Mouse (Mus musculus) cerebellum, adult 18-20 months (tissue): Measurements from ENCODE around the gene Rhox7b.
"Not testable (repeated sequence)": the region's sequence is repeated elsewhere in the genome, so short reads cannot be mapped to it uniquely, and the experiment has no call there.

Experiments used
- DNase-seq, 2 experiments: peaks; one replicate each; pipeline ENCODE4 v3.0.0; 2021

Rhox7b gene

GRCm38 (mm10) chrX:37897132-37897531 is at the start of gene Rhox7b:
Rhox7b (minus strand) TSS chrX:37897232.
- not testable (repeated sequence) for DNase-seq

GRCm38 (mm10) chrX:37916311-37916710 is 19.3 kb upstream of the Rhox7b start:
- DNase-seq, result no peak

- DNase-seq, result no peak
These were observed 11.5 kb upstream of the Rhox7b start for GRCm38 (mm10) chrX:37908581-37908980.

GRCm38 (mm10) chrX:37903727-37904126 is 6.7 kb upstream of the Rhox7b start:
- DNase-seq, result no peak

GRCm38 (mm10) chrX:37901670-37902069 is 4.6 kb upstream of the Rhox7b start, which contains the start of gene Rhox9:
Rhox9 (minus strand) TSS chrX:37901770.
- DNase-seq, result not testable (repeated sequence)

GRCm38 (mm10) chrX:37878844-37879243 is 18.2 kb downstream of the Rhox7b start, which contains the start of gene Rhox8:
Rhox8 (minus strand) TSS chrX:37878944.
- no peak for DNase-seq

- DNase-seq, result no peak
These were observed 25.4 kb downstream of the Rhox7b start for GRCm38 (mm10) chrX:37871641-37872040.
